Mouse (Mus musculus): ENCODE data around the gene Neb. TPM values are rescaled to one million over a fixed set of nuclear protein-coding genes. Genes with fewer than 3 reads are reported as not detected.

Gene Neb
- total RNA-seq, 2 experiments from 2014 or later: 1.5 TPM

DNA sequence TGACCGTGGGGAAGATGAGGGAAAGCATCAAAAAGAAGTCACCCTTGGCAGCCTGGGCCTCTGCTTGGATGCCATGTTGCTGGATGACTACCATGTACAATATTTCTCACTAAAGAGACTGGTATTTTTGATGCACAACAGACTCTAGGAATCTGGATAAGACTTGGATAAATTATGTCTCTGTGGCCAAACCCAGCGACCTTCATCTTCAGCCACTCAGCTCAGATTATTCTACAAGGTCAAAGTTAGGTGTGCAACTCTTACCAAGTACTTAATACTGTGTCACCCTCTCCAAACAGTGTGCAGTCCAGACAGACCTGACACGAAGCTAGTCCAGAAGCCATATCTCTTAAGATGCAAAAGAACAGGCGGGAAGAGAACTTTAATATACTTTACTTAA is 60.8 kb downstream of the Neb start:
- Histone ChIP-seq H3K27ac (no peak overlapping the region), H3K4me3 (no peak overlapping the region)
- no peak for DNase-seq (ENCODE audit: low spot score in 2 of 2)
- TF ChIP-seq CTCF (conservative IDR thresholded peaks at IDR 0.05): no peak

DNA sequence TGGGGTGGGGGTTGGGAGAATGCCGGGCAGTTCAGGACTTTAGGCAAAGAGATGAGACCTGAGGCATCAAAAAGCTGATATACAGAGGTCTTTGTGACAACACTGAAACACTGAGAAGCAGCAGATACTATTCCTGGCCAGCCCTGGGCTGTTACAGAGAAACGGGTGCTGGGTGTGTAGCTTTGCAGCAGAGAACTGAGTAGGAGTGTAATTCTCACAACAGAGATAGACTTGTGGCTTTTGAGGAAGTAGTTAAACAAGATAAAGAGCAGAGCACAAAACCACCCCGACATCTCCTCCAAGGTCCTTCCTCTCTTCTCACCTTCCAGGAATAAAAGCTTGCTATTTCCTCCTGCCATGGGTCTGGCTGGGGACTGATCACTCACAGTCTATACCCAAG is 62.5 kb downstream of the Neb start:
- no peak for DNase-seq (ENCODE audit: low spot score in 2 of 2)
- TF ChIP-seq CTCF (conservative IDR thresholded peaks at IDR 0.05): no peak
- Histone ChIP-seq H3K4me3 (no peak overlapping the region), H3K27ac (no peak overlapping the region)

DNA sequence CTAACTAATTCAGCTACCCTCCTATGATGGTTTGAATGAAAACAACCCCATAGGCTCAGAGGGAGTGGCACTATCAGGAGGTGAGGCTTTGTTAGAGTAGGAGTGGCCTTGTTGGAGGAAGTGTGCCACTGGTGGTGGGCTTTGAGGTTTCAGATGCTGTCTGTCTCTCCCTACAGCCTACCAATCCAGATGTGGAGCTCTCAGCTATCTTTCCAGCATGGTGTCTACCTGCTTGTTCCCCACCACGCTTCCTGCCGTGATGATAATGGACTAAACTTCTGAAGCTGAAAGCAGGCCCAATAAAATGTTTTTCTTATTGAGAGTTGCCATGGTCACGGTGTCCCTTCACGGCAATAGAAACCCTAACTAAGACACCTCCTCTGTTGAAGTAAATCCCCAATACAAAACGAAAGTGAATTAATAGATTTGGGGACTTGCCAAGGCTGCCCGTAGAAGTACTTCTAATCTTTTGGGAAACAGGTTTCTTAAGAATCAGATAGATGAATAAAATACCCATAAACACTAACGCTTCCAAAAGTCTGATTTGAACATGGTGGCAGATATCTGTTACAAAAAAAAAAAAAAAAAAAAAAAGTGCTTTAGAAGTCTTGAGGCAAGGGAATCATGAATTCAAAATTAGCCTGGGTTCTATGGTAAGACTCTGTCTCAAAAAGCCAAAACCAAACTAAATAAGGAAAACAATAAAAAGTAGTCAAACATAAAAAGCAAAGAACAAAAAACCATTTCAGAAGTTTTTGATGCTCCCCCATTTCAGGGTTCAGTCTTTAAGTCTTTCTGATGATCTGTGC is 63.1 kb downstream of the Neb start:
- Histone ChIP-seq H3K27ac (no peak overlapping the region), H3K4me3 (no peak overlapping the region)
- TF ChIP-seq CTCF (conservative IDR thresholded peaks at IDR 0.05): no peak
- DNase-seq (ENCODE audit: low spot score in 2 of 2): no peak

DNA sequence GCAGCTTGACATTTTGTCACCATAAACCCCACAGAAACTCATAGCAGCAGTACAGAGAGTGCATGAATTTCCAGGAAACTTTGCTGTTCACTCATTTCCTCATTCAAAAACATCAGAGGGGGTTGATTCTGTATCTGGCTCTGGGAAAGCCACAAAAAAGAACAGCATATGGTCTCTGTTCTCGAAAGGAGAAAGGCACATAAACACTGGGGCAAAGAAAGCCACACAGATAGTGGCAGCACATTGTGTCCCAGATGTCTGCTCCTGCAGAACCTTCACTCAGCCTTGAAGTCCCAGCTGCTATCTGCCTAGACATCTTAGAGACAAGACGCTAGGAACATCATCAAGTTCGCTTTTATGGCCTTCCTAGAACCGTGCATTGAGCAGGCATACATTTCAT is 67.5 kb downstream of the Neb start:
- TF ChIP-seq CTCF (conservative IDR thresholded peaks at IDR 0.05): no peak
- H3K27ac ChIP-seq: no peak overlapping the region
- no peak overlapping the region for H3K4me3 ChIP-seq
- peak; percentile 19 to 25 for DNase-seq (ENCODE audit: low spot score in 2 of 2)

DNA sequence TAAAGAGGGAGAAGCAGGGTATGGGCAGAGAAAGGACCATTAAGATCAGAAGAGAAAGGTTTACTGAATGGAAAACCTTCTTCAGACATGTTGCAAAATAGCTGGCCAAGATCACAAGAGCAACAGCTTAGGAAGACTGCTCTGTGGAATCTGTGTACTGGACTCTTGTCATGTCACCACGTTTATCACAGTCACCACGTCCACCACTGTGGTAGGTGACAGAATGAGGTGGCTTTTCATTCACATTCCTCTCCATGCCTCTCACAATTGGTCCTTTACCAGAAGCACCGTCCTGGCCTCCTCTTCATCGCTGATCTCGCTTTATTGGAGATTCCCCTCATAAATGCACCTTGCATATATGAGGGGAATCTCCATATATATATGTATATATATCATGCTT is 71.6 kb downstream of the Neb start:
- no peak for DNase-seq (ENCODE audit: low spot score in 2 of 2)
- TF ChIP-seq CTCF (conservative IDR thresholded peaks at IDR 0.05): no peak
- Histone ChIP-seq H3K4me3 (no peak overlapping the region), H3K27ac (no peak overlapping the region)

DNA sequence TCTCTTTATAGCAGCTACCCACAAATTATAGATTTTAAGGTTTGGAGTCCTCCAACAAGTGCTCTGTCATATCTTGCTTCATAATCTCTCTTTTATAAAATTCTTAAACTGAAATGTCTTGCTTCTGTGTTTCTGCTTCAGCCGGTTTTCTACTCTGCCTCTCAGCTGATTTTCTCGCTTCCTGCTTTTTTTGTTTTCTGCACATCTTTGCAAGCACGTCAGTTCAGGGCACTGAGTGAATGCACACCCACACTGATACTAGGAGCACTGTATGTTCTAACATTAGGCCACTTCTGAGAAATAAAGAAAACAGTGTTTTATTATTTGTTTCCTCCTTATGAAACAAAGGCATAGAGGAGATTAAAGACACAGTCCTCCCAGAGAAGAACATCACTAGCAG is 73.7 kb downstream of the Neb start:
- TF ChIP-seq CTCF (conservative IDR thresholded peaks at IDR 0.05): no peak
- no peak overlapping the region for H3K4me3 ChIP-seq
- DNase-seq (ENCODE audit: low spot score in 2 of 2): no peak
- H3K27ac ChIP-seq: no peak overlapping the region

DNA sequence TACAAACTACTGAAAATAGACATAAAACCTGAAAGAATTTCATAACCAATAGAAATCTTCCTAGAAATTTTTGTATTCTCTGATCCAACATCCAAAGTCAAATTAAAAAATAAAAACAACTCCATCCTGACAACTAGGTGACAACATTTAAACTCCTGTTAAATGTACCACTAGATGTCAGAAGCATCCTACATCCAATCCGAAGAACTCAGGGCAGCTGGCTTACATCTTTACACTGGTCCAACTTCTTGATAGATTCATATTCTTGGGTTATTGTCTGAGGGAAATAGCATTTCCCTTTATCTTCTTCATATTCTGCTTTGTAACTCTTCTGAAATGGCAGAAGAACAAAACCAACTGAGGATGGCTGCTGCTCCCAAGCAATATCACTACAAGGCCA is 74.9 kb downstream of the Neb start:
- Histone ChIP-seq H3K27ac (no peak overlapping the region), H3K4me3 (no peak overlapping the region)
- DNase-seq (ENCODE audit: low spot score in 2 of 2): no peak
- peak; percentile 78 for TF ChIP-seq CTCF (conservative IDR thresholded peaks at IDR 0.05)

DNA sequence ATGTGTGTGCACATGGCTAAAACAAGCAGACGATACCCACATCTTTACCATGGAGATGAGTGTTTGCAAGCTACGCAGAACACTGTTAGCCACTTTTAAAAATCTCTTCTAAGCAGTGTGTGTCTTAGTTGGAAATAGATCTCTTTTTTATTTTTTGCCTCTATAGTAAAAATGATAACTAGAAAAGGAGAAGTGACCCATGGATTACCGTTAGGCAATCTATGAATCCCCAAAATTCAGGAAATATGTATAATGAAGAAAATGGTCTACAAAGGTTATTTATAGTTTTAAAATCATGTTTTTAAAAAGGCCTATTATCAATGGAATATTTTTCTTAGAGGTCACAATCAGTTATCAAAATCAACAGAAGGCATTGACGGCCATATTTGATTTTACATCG is 80.3 kb downstream of the Neb start:
- no peak overlapping the region for H3K27ac ChIP-seq
- no peak for TF ChIP-seq CTCF (conservative IDR thresholded peaks at IDR 0.05)
- no peak for DNase-seq (ENCODE audit: low spot score in 2 of 2)

DNA sequence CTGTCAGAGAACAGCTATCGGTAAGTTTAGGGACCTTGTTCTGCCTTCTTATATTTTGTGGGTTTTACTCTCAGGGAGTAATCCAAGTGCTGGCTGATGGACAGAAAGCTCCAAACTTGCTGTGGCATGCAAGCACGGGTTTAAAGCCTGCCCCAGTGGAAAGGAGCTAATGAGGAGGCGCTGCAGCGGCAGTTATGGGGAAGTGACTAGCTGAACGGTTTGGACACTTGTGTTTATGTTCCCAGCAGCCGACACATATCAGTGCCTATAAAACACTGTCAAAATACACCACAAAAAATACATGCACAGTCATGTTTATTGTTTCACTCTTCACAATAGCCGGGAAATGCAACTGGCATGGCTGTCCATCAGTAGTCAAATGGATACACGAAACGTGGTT is 81.5 kb downstream of the Neb start:
- Histone ChIP-seq H3K27ac (no peak overlapping the region), H3K4me3 (no peak overlapping the region)
- no peak for DNase-seq (ENCODE audit: low spot score in 2 of 2)
- TF ChIP-seq CTCF (conservative IDR thresholded peaks at IDR 0.05): no peak

More for the DNA sequence above, 80.3 kb downstream of the Neb start:
- no peak overlapping the region for H3K4me3 ChIP-seq

DNA sequence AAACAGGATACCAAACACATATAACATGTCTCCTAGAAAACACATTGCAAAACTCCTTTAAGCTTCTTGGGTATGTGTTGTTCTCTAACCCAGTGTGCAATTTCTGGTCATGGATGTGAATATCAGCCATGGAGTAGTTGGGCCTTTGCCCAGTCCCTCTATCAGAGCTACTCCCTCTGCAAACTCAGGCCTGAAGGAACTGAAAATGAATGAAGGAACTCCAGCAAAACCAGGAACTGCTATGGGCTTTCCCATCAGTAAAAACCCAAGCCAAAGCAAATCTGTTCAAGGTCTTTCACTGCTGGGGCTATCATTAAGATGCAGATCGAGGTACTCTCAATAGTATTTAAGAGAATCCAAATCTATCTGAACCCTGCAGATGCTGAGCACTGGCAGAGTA is 90.8 kb downstream of the Neb start:
- no peak for DNase-seq (ENCODE audit: low spot score in 2 of 2)
- Histone ChIP-seq H3K27ac (no peak overlapping the region), H3K4me3 (no peak overlapping the region)
- no peak for TF ChIP-seq CTCF (conservative IDR thresholded peaks at IDR 0.05)

DNA sequence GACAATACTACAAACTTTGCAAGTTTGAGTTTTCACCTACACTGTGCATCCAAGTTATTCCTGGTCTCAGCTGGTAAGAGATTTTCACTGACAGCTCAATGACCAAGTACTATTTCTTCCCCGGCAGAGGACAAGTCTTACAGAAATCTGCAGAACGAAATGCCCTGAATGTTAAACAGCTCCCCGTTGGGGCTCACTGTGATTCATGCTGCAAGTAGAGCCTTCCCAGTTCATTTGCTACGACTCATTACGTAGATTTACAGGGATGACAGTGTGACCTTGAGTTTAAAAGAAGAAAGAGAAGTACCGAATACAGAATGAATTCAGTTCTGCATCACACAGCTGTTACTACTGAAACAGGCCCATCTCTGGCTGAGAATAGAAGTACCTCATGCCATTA is 91.9 kb downstream of the Neb start:
- Histone ChIP-seq H3K4me3 (no peak overlapping the region), H3K27ac (no peak overlapping the region)
- DNase-seq (ENCODE audit: low spot score in 2 of 2): no peak
- TF ChIP-seq CTCF (conservative IDR thresholded peaks at IDR 0.05): no peak

DNA sequence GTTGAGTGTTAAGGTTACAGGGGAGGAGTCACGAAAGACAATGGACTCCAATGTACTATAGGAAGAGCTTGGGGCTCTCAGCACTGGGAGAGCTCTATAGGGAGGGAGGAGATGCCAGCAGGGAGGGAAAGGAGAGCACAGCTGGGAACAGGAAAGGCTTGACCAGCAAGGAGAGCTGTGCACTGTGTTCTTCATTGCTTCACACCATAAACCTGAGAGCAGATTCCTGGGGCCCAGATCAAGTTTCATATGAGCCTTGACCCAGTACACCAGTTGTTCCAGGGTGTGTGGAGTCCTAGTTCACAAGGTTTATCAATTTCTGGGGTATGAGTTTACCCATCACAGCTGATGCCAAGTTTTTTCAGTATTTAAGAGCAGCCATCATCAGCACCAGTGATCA is 106.1 kb downstream of the Neb start:
- no peak for DNase-seq (ENCODE audit: low spot score in 2 of 2)
- TF ChIP-seq CTCF (conservative IDR thresholded peaks at IDR 0.05): no peak
- H3K27ac ChIP-seq: no peak overlapping the region
- H3K4me3 ChIP-seq: no peak overlapping the region

DNA sequence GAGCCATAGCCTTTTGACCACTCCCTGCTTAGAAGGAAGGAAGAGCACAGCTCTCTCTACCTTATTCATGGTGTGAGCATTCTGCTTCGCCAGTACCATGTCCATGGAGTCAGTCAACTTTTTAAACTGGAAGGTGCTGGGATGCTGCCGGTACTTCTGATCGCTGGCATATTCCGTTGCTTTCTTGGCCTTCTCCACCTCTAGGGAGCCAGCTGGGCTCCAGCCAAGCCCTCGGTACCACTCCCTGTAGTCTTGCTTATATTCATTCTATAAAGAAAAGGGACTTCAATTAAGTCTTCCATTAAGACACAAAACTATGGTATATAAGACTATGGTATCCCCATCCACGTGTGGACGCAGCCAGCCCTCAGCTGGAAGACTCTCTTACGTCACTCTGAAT is 107.4 kb downstream of the Neb start:
- TF ChIP-seq CTCF (conservative IDR thresholded peaks at IDR 0.05): no peak
- no peak for DNase-seq (ENCODE audit: low spot score in 2 of 2)
- Histone ChIP-seq H3K27ac (no peak overlapping the region), H3K4me3 (no peak overlapping the region)

DNA sequence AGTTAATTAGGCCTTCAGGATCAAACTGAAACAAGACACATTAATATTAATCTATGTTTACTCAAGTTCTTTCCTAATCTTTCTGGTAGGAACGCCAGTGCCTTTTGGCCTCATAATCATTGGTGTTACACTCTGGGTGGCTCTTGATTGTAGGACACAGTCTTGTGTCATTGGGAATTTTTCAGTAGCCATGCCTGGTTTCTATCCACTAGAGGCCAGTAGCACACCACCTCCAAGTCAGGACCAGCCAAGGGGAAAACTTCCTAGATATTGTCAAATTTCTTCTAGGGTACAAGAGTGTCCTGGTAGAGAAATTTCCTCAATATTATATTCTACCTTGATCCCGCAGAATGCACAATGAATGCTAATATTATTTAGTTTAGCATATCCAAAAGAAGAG is 116.1 kb downstream of the Neb start:
- H3K4me3 ChIP-seq: no peak overlapping the region
- no peak overlapping the region for H3K27ac ChIP-seq
- peak; percentile 50 to 53 for DNase-seq (ENCODE audit: low spot score in 2 of 2)
- peak; percentile 93 for TF ChIP-seq CTCF (conservative IDR thresholded peaks at IDR 0.05)
